Mouse (Mus musculus) limb, embryonic 12.5 days (tissue): Measurements from ENCODE around the gene Sipa1l3. TPM values are rescaled to one million over a fixed set of nuclear protein-coding genes. Genes with fewer than 3 reads are reported as not detected.

Source experiments
- ATAC-seq: fragments of 200-750 bp; cut with Nextera tagmentation; 2 replicates; pipeline ENCODE4 v1.8.0; 2017; ENCODE audit warnings: low read depth, moderate TSS enrichment; ENCODE audit not compliant: insufficient number of reproducible peaks, insufficient read depth, low FRiP score, low TSS enrichment
- H3K27ac ChIP-seq: fragments of 300-500 bp; sonication (generic); 2 replicates; pipeline ENCODE4 v1.5.1; 2016; ENCODE audit warnings: mild to moderate bottlenecking, moderate library complexity
- H3K27me3 ChIP-seq: fragments of 300-500 bp; sonication (generic); 2 replicates; pipeline ENCODE4 v1.6.1; 2016; ENCODE audit warnings: mild to moderate bottlenecking, moderate library complexity
- H3K36me3 ChIP-seq: fragments of 300-500 bp; sonication (generic); 2 replicates; pipeline ENCODE4 v1.6.1; 2016; ENCODE audit warnings: mild to moderate bottlenecking, moderate library complexity
- H3K4me1 ChIP-seq: fragments of 300-500 bp; sonication (generic); replicated peaks from 2 replicates; pipeline ENCODE4 v1.6.1; 2016
- H3K4me2 ChIP-seq: fragments of 300-500 bp; sonication (generic); 2 replicates; pipeline ENCODE4 v1.6.1; 2016; ENCODE audit warnings: mild to moderate bottlenecking, moderate library complexity
- H3K4me3 ChIP-seq: fragments of 300-500 bp; sonication (generic); replicated peaks from 2 replicates; pipeline ENCODE4 v1.5.1; 2016; ENCODE audit warnings: mild to moderate bottlenecking
- H3K9ac ChIP-seq: fragments of 300-500 bp; sonication (generic); replicated peaks from 2 replicates; pipeline ENCODE4 v1.6.1; 2016; ENCODE audit warnings: mild to moderate bottlenecking, moderate library complexity
- H3K9me3 ChIP-seq: fragments of 300-500 bp; sonication (generic); 2 replicates; pipeline ENCODE4 v1.6.1; 2016; ENCODE audit warnings: mild to moderate bottlenecking, moderate library complexity
- WGBS: fragments of 180-500 bp; shearing (Covaris S2); methylation state at CpG from one replicate; pipeline ENCODE4 v1.1.7; 2016; 5-methylcytosine and 5-hydroxymethylcytosine counted together
- polyA plus RNA-seq: library from polyadenylated mRNA; unstranded; fragments of >200 nt; fragmentation: Nextera tagmentation; extraction: Ambion mirVana; gene quantifications from 2 replicates; pipeline ENCODE4 v1.2.1, GENCODE M21; 2016

Sipa1l3 gene
- polyA plus RNA-seq, 1 experiment from 2014 or later: 14.0 TPM

DNA sequence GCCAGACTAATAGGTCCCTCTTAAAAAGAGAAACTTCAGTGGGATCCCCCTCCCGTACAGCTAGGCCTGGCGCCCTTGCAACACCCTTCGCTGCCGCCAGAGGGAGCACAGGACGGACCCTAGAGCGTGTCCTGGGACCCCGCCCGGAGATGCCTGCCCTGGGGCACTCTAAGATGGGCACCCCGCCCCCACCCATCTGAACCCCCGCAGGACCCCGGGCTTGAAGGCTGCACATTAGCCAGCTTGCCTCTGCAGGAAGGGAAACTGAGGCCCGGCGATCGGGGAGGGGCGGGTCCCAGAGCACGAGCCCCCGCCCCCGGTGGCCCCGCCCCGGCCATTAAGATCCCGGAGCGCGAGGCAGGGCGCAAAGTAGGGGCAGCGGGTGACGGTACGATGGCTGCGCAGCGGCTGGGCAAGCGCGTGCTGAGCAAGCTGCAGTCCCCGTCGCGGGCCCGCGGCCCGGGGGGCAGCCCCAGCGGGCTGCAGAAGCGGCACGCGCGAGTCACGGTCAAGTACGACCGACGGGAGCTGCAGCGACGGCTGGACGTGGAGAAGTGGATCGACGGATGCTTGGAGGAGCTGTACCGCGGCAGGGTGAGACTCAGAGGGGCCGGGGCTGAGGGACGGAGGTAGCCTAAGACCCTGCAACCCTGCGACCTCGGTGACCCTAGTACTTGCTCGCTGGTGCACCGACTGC lies 229.4 kb downstream of the Sipa1l3 start, which contains the start of gene Ppp1r14a:
Gene Ppp1r14a (plus strand): TSS at position 367 of the 697 bp plus-strand sequence.
- H3K4me1 ChIP-seq: peaks cover 42% of the 10 kb centered on the region
- H3K4me3 ChIP-seq: peak within 1 kb of the TSS; percentile 58
- H3K9ac ChIP-seq: peak within 1 kb of the TSS; percentile 66
- H3K4me2 ChIP-seq: peak within 1 kb of the TSS; percentile 86
- H3K27ac ChIP-seq: no peak within 1 kb of the TSS
- peaks cover 31% of the 10 kb centered on the region; the same call in 1 of the 2 replicates for H3K27me3 ChIP-seq
- H3K36me3 ChIP-seq: no peaks in the 10 kb centered on the region
- no peaks in the 10 kb centered on the region for H3K9me3 ChIP-seq
- ATAC-seq: peak; percentile 63; the same call in 1 of the 2 replicates
- under 1% methylated on average over 59 of the region's 59 CpGs for WGBS

GRCm38 (mm10) chr7:29288079-29288478 lies 230.4 kb downstream of the Sipa1l3 start:
- Histone ChIP-seq H3K27me3 (peaks cover 35% of the 10 kb centered on the region), H3K4me2 (no peak overlapping the region), H3K9me3 (no peaks in the 10 kb centered on the region), H3K27ac (no peak overlapping the region), H3K4me1 (peaks cover 36% of the 10 kb centered on the region), H3K4me3 (no peak overlapping the region), H3K36me3 (no peaks in the 10 kb centered on the region), H3K9ac (no peak overlapping the region)
- WGBS: 87% methylated on average over 2 of the region's 2 CpGs
- ATAC-seq: no peak

- Histone ChIP-seq H3K4me1 (peaks cover 30% of the 10 kb centered on the region), H3K36me3 (no peaks in the 10 kb centered on the region), H3K9ac (no peak overlapping the region), H3K27ac (no peak overlapping the region), H3K9me3 (no peaks in the 10 kb centered on the region), H3K4me2 (no peak overlapping the region), H3K4me3 (no peak overlapping the region), H3K27me3 (peaks cover 40% of the 10 kb centered on the region)
- no peak for ATAC-seq
- 87% methylated on average over 7 of the region's 7 CpGs for WGBS
These were observed 231.0 kb downstream of the Sipa1l3 start for GRCm38 (mm10) chr7:29287481-29287880.

DNA sequence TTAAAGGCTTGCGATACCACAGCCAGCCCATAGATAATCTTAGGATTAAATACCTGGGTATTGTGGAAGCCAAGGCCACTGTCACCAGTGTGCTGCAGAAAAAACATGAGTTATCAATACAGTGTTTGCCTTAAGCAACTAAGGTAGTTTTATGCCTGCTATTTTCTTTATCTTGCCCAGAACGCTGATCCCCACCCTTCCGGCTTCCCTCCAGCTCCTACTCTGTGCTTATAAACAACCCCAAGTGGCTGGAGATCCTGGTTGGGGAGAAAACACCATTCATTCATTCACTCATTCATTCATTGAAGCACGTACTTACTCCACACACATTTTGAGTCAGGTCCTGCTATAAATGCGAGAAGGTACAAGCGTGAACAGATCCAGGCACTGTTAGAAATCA lies 233.9 kb downstream of the Sipa1l3 start:
- Histone ChIP-seq H3K4me2 (no peak overlapping the region), H3K9me3 (no peaks in the 10 kb centered on the region), H3K27ac (no peak overlapping the region), H3K4me3 (no peak overlapping the region), H3K36me3 (no peaks in the 10 kb centered on the region), H3K27me3 (peaks cover 58% of the 10 kb centered on the region), H3K9ac (no peak overlapping the region), H3K4me1 (peaks cover 24% of the 10 kb centered on the region)
- no peak for ATAC-seq
- 93% methylated on average over 6 of the region's 6 CpGs for WGBS

DNA sequence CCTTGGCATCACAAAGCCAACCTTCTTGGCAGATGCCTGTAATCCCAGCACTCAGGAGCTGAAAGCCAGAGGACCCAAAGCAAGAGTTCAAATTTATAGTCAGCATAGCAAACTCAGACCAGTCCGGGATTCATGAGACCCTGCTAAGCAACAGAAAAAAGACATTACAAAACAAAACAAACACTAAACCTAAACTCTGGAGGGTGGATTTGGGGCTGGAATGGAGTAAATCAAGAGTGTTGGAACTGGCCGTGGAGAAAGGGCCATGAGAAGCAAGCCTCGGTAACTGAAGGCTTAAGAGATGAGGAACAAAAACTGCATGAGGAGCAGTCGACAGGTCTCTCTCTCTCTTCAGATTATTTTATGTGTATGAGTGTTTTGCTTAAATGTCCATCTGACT lies 234.6 kb downstream of the Sipa1l3 start:
- 79% methylated on average over 4 of the region's 4 CpGs for WGBS
- H3K4me3 ChIP-seq: no peak overlapping the region
- no peak for ATAC-seq
- H3K9me3 ChIP-seq: no peaks in the 10 kb centered on the region
- no peaks in the 10 kb centered on the region for H3K36me3 ChIP-seq
- H3K27me3 ChIP-seq: peaks cover 56% of the 10 kb centered on the region
- H3K4me1 ChIP-seq: peaks cover 20% of the 10 kb centered on the region
- no peak overlapping the region for H3K9ac ChIP-seq
- H3K4me2 ChIP-seq: no peak overlapping the region
- no peak overlapping the region for H3K27ac ChIP-seq

- H3K36me3 ChIP-seq: no peaks in the 10 kb centered on the region
- WGBS: 7% methylated on average over 21 of the region's 21 CpGs
- H3K4me1 ChIP-seq: peaks cover 20% of the 10 kb centered on the region
- H3K27ac ChIP-seq: 0 out of 2 replicates have a peak overlapping the region, but pooled peaks have one; percentile 35
- no peaks in the 10 kb centered on the region for H3K9me3 ChIP-seq
- H3K4me2 ChIP-seq: peak overlapping the region; percentile 98
- H3K27me3 ChIP-seq: peaks cover 42% of the 10 kb centered on the region
- 0 out of 2 replicates have a peak, but pooled peaks have one; percentile 4 for ATAC-seq
- H3K9ac ChIP-seq: peak overlapping the region; percentile 62
- peak overlapping the region; percentile 58 for H3K4me3 ChIP-seq
These were observed 236.3 kb downstream of the Sipa1l3 start for GRCm38 (mm10) chr7:29282074-29282554.

GRCm38 (mm10) chr7:29281201-29282073 lies 237.0 kb downstream of the Sipa1l3 start, which contains the start of gene Spint2:
Gene Spint2, minus strand, starts transcription at chr7:29281912.
- Histone ChIP-seq H3K4me2 (peak within 1 kb of the TSS; percentile 98), H3K9me3 (no peaks in the 10 kb centered on the region), H3K9ac (peak within 1 kb of the TSS; percentile 62), H3K27me3 (peaks cover 42% of the 10 kb centered on the region), H3K36me3 (no peaks in the 10 kb centered on the region), H3K4me3 (peak within 1 kb of the TSS; percentile 58), H3K27ac (0 out of 2 replicates have a peak within 1 kb of the TSS, but pooled peaks have one; percentile 35), H3K4me1 (peaks cover 23% of the 10 kb centered on the region)
- under 1% methylated on average over 80 of the region's 80 CpGs for WGBS
- peak; percentile 46; the same call in 1 of the 2 replicates for ATAC-seq

GRCm38 (mm10) chr7:29280801-29281200 lies 237.6 kb downstream of the Sipa1l3 start:
- Histone ChIP-seq H3K9me3 (no peaks in the 10 kb centered on the region), H3K4me2 (peak overlapping the region; percentile 98), H3K27ac (no peak overlapping the region), H3K27me3 (peaks cover 42% of the 10 kb centered on the region), H3K4me1 (peaks cover 29% of the 10 kb centered on the region), H3K4me3 (peak overlapping the region; percentile 58), H3K36me3 (no peaks in the 10 kb centered on the region), H3K9ac (peak overlapping the region; percentile 62; the same call in 1 of the 2 replicates)
- no peak for ATAC-seq
- WGBS: 11% methylated on average over 13 of the region's 13 CpGs

DNA sequence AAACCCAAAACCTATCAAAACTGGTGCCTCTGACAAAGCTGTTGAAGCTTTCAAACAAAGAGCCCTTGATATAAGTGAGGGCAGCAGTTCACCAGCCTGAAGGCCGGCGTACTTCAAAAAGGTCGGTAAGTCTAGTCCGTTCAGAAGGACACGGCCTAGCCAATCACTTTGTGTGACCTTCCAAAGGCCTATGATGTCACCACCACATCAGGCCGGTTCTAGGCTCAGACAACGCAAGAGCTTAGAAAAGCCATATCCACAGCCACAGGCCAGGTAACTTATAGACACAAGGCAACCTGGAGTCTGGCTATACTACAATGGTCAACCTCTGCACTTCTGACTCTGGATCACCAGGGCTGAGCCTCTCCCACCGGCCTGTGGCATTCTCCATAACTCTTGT lies 238.5 kb downstream of the Sipa1l3 start:
- Histone ChIP-seq H3K27me3 (peaks cover 42% of the 10 kb centered on the region), H3K9me3 (no peaks in the 10 kb centered on the region), H3K36me3 (no peaks in the 10 kb centered on the region), H3K4me1 (peaks cover 29% of the 10 kb centered on the region), H3K27ac (no peak overlapping the region), H3K4me3 (no peak overlapping the region), H3K9ac (no peak overlapping the region), H3K4me2 (no peak overlapping the region)
- 68% methylated on average over 8 of the region's 8 CpGs for WGBS
- ATAC-seq: no peak

DNA sequence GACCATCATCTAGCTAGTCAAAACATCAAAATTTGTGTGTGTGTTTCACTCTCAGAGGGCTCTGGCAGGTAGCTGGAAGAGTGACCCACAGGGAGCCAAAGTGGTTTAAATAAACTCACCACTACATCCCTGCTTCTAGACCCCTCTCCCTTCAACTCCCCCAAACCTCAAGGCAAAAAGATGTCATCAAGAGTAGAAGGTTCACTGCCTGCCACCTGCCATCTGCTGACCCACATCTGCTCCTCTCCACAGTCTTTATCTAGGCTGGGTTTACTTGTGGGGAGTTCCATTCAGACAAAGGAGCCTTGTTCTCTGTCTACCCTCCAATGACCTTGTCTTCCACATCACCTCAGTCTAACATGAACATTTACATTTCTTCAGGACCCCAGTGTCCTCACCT lies 239.2 kb downstream of the Sipa1l3 start:
- Histone ChIP-seq H3K4me2 (no peak overlapping the region), H3K4me3 (no peak overlapping the region), H3K9ac (no peak overlapping the region), H3K9me3 (no peaks in the 10 kb centered on the region), H3K36me3 (no peaks in the 10 kb centered on the region), H3K4me1 (peaks cover 29% of the 10 kb centered on the region), H3K27ac (no peak overlapping the region), H3K27me3 (peaks cover 38% of the 10 kb centered on the region)
- no peak for ATAC-seq

DNA sequence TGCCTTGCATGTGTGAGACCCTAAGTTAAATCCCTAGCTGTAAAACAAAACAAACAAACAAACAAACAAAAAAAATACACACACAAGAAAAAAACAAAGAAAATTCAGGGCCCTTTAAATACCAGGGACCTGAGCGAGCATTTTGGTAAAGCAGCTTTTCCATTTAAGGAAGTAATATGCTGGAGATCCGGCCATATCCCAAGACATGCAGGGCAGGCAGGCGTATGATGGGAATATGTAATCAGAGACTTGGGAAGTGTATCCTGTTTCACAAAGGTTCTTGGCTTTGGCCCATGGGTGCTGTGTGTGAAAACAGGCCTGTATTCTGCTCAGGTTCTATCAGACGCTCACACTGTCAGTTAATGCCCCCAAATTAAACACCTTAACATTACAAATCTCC lies 240.9 kb downstream of the Sipa1l3 start:
- Histone ChIP-seq H3K36me3 (no peaks in the 10 kb centered on the region), H3K4me1 (peaks cover 35% of the 10 kb centered on the region), H3K4me3 (no peak overlapping the region), H3K9ac (no peak overlapping the region), H3K27ac (no peak overlapping the region), H3K9me3 (no peaks in the 10 kb centered on the region), H3K4me2 (no peak overlapping the region), H3K27me3 (peaks cover 29% of the 10 kb centered on the region)
- WGBS: 86% methylated on average over 4 of the region's 4 CpGs
- ATAC-seq: no peak
